Comparison of ENCODE assay signal across 8 mouse cellular contexts in the genomic region with DNA sequence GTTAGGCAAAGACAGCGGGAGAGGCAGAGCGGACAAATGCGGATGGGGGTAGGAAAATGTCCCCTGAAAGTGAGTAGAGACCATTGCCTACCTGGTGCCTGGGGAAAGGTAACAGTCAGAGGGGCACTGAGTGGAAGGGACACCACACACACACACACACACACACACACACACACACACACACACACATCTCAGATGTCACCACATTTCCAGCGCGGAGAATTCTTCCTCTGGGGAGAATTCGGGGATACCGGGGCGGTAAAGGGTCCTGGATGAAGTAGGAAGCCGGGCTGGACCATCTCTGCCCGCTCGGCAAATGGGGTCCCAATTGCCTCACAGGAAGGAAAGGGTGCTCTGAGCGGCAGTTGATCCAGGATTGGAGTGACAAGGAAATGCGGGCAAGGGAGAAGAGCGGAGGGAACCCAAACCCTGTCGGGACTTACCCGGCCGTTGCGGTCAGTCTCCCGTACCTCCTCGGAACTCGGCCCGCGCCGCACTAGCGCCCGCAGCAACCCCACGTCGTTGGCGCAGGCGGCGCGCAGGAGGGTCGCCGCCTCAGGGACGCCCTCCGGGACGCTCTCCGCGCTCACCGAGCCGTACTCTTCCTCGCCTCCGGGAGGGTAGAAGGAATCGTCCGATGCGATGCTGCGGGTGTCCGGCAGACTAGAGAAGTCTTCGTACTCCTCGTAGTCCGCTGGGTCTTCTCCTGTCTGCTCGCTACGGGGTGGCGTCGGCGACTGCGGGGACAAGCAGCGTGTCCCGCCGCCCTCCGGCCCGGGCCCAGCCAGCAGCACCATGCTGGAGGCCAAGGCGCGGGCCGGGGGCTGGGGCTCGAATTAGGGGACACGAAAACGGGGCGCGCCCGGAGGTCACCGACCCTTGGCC. TPM values are rescaled to one million over a fixed set of nuclear protein-coding genes. Genes with fewer than 3 reads are reported as not detected.
DNase-seq lines count a peak whose midpoint lies in the region; ATAC-seq and TF ChIP-seq lines count a peak whose summit lies in the region.

No protein-coding gene starts in this region.

- no peak overlapping the region for H3K27ac ChIP-seq in lung, embryonic 14.5 days (ENCODE audit: low read depth)
- H3K27ac ChIP-seq in embryonic facial prominence, embryonic 11.5 days (replicated peaks; ENCODE audit: low read depth, low read length): no peak overlapping the region
- H3K27ac ChIP-seq in hindbrain, embryonic 12.5 days: no peak overlapping the region
- no peak overlapping the region; the same call in 1 of the 2 replicates for H3K27ac ChIP-seq in lung, embryonic 16.5 days (ENCODE audit: low read length)
- no peak overlapping the region for H3K27ac ChIP-seq in stomach, embryonic 14.5 days (ENCODE audit: low read length)

- H3K27me3 ChIP-seq in lung, embryonic 14.5 days (ENCODE audit: insufficient read depth, low read length): peaks cover 48% of the 10 kb centered on the region
- H3K27me3 ChIP-seq in embryonic facial prominence, embryonic 11.5 days (ENCODE audit: control insufficient read depth, insufficient read depth, low read length): peaks cover 43% of the 10 kb centered on the region
- peaks cover 73% of the 10 kb centered on the region for H3K27me3 ChIP-seq in hindbrain, embryonic 12.5 days
- peaks cover 27% of the 10 kb centered on the region for H3K27me3 ChIP-seq in lung, embryonic 16.5 days (ENCODE audit: control insufficient read depth, insufficient read depth, low read depth, low read length)
- H3K27me3 ChIP-seq in stomach, embryonic 14.5 days (ENCODE audit: control insufficient read depth, insufficient read depth, low read length): peaks cover 21% of the 10 kb centered on the region

- no peak for DNase-seq in lung, embryonic 14.5 days
- DNase-seq in lung, postnatal 36 days: no peak
- DNase-seq in embryonic facial prominence, embryonic 11.5 days (ENCODE audit: low spot score): peak; percentile 35
- no peak for DNase-seq in natural killer cell, adult 2 months (ENCODE audit: low spot score in 2 of 2)
- no peak for DNase-seq in urinary bladder, postnatal 36 days (ENCODE audit: low spot score in 2 of 2)

- no peak for TF ChIP-seq CTCF in lung, embryonic 14.5 days (IDR thresholded peaks at IDR 0.05; ENCODE audit: low read depth)

- ATAC-seq in lung, embryonic 14.5 days (ENCODE audit: insufficient read depth): peak; percentile 52; the same call in 1 of the 2 replicates
- ATAC-seq in embryonic facial prominence, embryonic 11.5 days (replicated peaks; ENCODE audit: insufficient number of reproducible peaks, low FRiP score, low TSS enrichment, low read depth): no peak; the same call in 1 of the 2 replicates
- 0 out of 2 replicates have a peak, but pooled peaks have one; percentile 20 for ATAC-seq in hindbrain, embryonic 12.5 days (ENCODE audit: low FRiP score)
- peak; percentile 45 for ATAC-seq in lung, embryonic 16.5 days (ENCODE audit: low read depth)
- no peak for ATAC-seq in stomach, embryonic 14.5 days (ENCODE audit: insufficient number of reproducible peaks, insufficient read depth, low FRiP score, low read depth)

- H3K4me1 ChIP-seq in lung, embryonic 14.5 days (ENCODE audit: insufficient read depth): no peaks in the 10 kb centered on the region
- H3K4me1 ChIP-seq in embryonic facial prominence, embryonic 11.5 days (ENCODE audit: control insufficient read depth, insufficient read depth, low read length): peaks cover 7% of the 10 kb centered on the region
- H3K4me1 ChIP-seq in hindbrain, embryonic 12.5 days: peaks cover 34% of the 10 kb centered on the region
- H3K4me1 ChIP-seq in lung, embryonic 16.5 days (replicated peaks; ENCODE audit: control insufficient read depth, insufficient read depth, low read length): peaks cover 24% of the 10 kb centered on the region
- H3K4me1 ChIP-seq in stomach, embryonic 14.5 days (ENCODE audit: control insufficient read depth, insufficient read depth, low read length): 0 out of 2 replicates have a peak, but pooled peaks cover 6% of the 10 kb centered on the region

- peak overlapping the region; percentile 60 for H3K9ac ChIP-seq in lung, embryonic 14.5 days
- H3K9ac ChIP-seq in embryonic facial prominence, embryonic 11.5 days (replicated peaks; ENCODE audit: low read length): peak overlapping the region; percentile 56
- H3K9ac ChIP-seq in hindbrain, embryonic 12.5 days: peak overlapping the region; percentile 63
- peak overlapping the region; percentile 73 for H3K9ac ChIP-seq in lung, embryonic 16.5 days (ENCODE audit: low read length)
- 0 out of 2 replicates have a peak overlapping the region, but pooled peaks have one; percentile 25 for H3K9ac ChIP-seq in stomach, embryonic 14.5 days (replicated peaks; ENCODE audit: low read depth, low read length)

- H3K36me3 ChIP-seq in lung, embryonic 14.5 days (ENCODE audit: insufficient read depth): no peaks in the 10 kb centered on the region
- no peaks in the 10 kb centered on the region for H3K36me3 ChIP-seq in embryonic facial prominence, embryonic 11.5 days (replicated peaks; ENCODE audit: control insufficient read depth, insufficient read depth, low read depth, low read length)
- no peaks in the 10 kb centered on the region for H3K36me3 ChIP-seq in hindbrain, embryonic 12.5 days
- no peaks in the 10 kb centered on the region for H3K36me3 ChIP-seq in lung, embryonic 16.5 days (ENCODE audit: control insufficient read depth, insufficient read depth, low read length)
- no peaks in the 10 kb centered on the region for H3K36me3 ChIP-seq in stomach, embryonic 14.5 days (ENCODE audit: control insufficient read depth, insufficient read depth, low read length)

- peak overlapping the region; percentile 66 for H3K4me3 ChIP-seq in lung, embryonic 14.5 days (ENCODE audit: low read depth, low read length)
- peak overlapping the region; percentile 56 for H3K4me3 ChIP-seq in embryonic facial prominence, embryonic 11.5 days (ENCODE audit: low read depth, low read length)
- H3K4me3 ChIP-seq in hindbrain, embryonic 12.5 days: peak overlapping the region; percentile 52
- H3K4me3 ChIP-seq in lung, embryonic 16.5 days (ENCODE audit: low read length): peak overlapping the region; percentile 72
- H3K4me3 ChIP-seq in stomach, embryonic 14.5 days (ENCODE audit: low read depth, low read length): peak overlapping the region; percentile 56

- peak overlapping the region; percentile 100 for H3K4me2 ChIP-seq in lung, embryonic 14.5 days
- H3K4me2 ChIP-seq in embryonic facial prominence, embryonic 11.5 days (ENCODE audit: low read depth, low read length): peak overlapping the region; percentile 96
- H3K4me2 ChIP-seq in hindbrain, embryonic 12.5 days (replicated peaks): peak overlapping the region; percentile 99
- peak overlapping the region; percentile 100 for H3K4me2 ChIP-seq in lung, embryonic 16.5 days (ENCODE audit: low read depth, low read length)
- peak overlapping the region; percentile 98 for H3K4me2 ChIP-seq in stomach, embryonic 14.5 days (replicated peaks; ENCODE audit: low read depth, low read length)

- under 1% methylated on average over 72 of the region's 72 CpGs for WGBS in lung, embryonic 14.5 days
- under 1% methylated on average over 72 of the region's 72 CpGs for WGBS in embryonic facial prominence, embryonic 11.5 days
- 1% methylated on average over 66 of the region's 72 CpGs for WGBS in hindbrain, embryonic 12.5 days
- WGBS in lung, embryonic 16.5 days: under 1% methylated on average over 51 of the region's 72 CpGs
- under 1% methylated on average over 70 of the region's 72 CpGs for WGBS in stomach, embryonic 14.5 days

- H3K9me3 ChIP-seq in lung, embryonic 14.5 days (ENCODE audit: low read depth, low read length): no peaks in the 10 kb centered on the region
- no peaks in the 10 kb centered on the region for H3K9me3 ChIP-seq in embryonic facial prominence, embryonic 11.5 days (replicated peaks; ENCODE audit: control insufficient read depth, low read length)
- no peaks in the 10 kb centered on the region for H3K9me3 ChIP-seq in hindbrain, embryonic 12.5 days (replicated peaks)
- H3K9me3 ChIP-seq in lung, embryonic 16.5 days (ENCODE audit: control insufficient read depth, low read length): no peaks in the 10 kb centered on the region
- H3K9me3 ChIP-seq in stomach, embryonic 14.5 days (ENCODE audit: control insufficient read depth, low read depth, low read length): no peaks in the 10 kb centered on the region

RNA-seq across cellular contexts. Expression of a gene that starts 0.7 kb away (rescaled TPM):
- 3.0 and 3.7 TPM in 2 replicates for polyA plus RNA-seq in lung, embryonic 14.5 days (2014; fragmentation: Nextera tagmentation; extraction: Ambion mirVana)
- 0.13 and 0.38 TPM in 2 replicates for polyA plus RNA-seq in embryonic facial prominence, embryonic 11.5 days (2014; fragmentation: Nextera tagmentation; extraction: Ambion mirVana)
- 0.85 and 0.87 TPM in 2 replicates for polyA plus RNA-seq in hindbrain, embryonic 12.5 days (2016; fragmentation: Nextera tagmentation; extraction: Ambion mirVana)
- 3.5 and 3.9 TPM in 2 replicates for polyA plus RNA-seq in lung, embryonic 16.5 days (2015; fragmentation: Nextera tagmentation; extraction: Ambion mirVana)
- 0.28 and 0.58 TPM in 2 replicates for polyA plus RNA-seq in stomach, embryonic 14.5 days (2014; fragmentation: Nextera tagmentation; extraction: Ambion mirVana)

Comparison
In these comparisons a context has a peak if more than half of its experiments do, and no peak if none do; other contexts are left out.
1. ATAC-seq: peak in lung, embryonic 14.5 days (single experiment), hindbrain, embryonic 12.5 days (single experiment) and lung, embryonic 16.5 days (single experiment); none in embryonic facial prominence, embryonic 11.5 days (single experiment) and stomach, embryonic 14.5 days (single experiment).
2. Peak in every context shown above with its lines, with median percentiles within 50 percentile points of each other: H3K4me2 ChIP-seq, H3K4me3 ChIP-seq and H3K9ac ChIP-seq.